Mouse (Mus musculus) hindbrain, embryonic 12.5 days (tissue): Measurements from ENCODE around the gene Rpl15. TPM values are rescaled to one million over a fixed set of nuclear protein-coding genes. Genes with fewer than 3 reads are reported as not detected.
A peak's percentile ranks its signal among the peaks of the same experiment; 100 is the strongest.
"Not testable (repeated sequence)": the region's sequence is repeated elsewhere in the genome, so short reads cannot be mapped to it uniquely, and the experiment has no call there.

ENCODE experiments used
- ATAC-seq: fragments of 200-750 bp; cut with Nextera tagmentation; 2 replicates; pipeline ENCODE4 v1.8.0; 2017; ENCODE audit warnings: moderate TSS enrichment; ENCODE audit not compliant: low FRiP score
- H3K27ac ChIP-seq: fragments of 300-500 bp; sonication (generic); 2 replicates; pipeline ENCODE4 v1.5.1; 2016; ENCODE audit warnings: mild to moderate bottlenecking
- H3K27me3 ChIP-seq: fragments of 300-500 bp; sonication (generic); 2 replicates; pipeline ENCODE4 v1.6.1; 2016; ENCODE audit warnings: mild to moderate bottlenecking
- H3K36me3 ChIP-seq: fragments of 300-500 bp; sonication (generic); 2 replicates; pipeline ENCODE4 v1.6.1; 2016; ENCODE audit warnings: mild to moderate bottlenecking
- H3K4me1 ChIP-seq: fragments of 300-500 bp; sonication (generic); 2 replicates; pipeline ENCODE4 v1.6.1; 2016
- H3K4me2 ChIP-seq: fragments of 300-500 bp; sonication (generic); replicated peaks from 2 replicates; pipeline ENCODE4 v1.6.1; 2016; ENCODE audit warnings: mild to moderate bottlenecking
- H3K4me3 ChIP-seq: fragments of 300-500 bp; sonication (generic); 2 replicates; pipeline ENCODE4 v1.5.1; 2016; ENCODE audit warnings: mild to moderate bottlenecking
- H3K9ac ChIP-seq: fragments of 300-500 bp; sonication (generic); 2 replicates; pipeline ENCODE4 v1.6.1; 2016; ENCODE audit warnings: mild to moderate bottlenecking, moderate library complexity
- H3K9me3 ChIP-seq: fragments of 300-500 bp; sonication (generic); replicated peaks from 2 replicates; pipeline ENCODE4 v1.6.1; 2016; ENCODE audit warnings: mild to moderate bottlenecking
- WGBS: fragments of 180-500 bp; shearing (Covaris S2); methylation state at CpG from one replicate; pipeline ENCODE4 v1.1.7; 2016; 5-methylcytosine and 5-hydroxymethylcytosine counted together
- polyA plus RNA-seq: library from polyadenylated mRNA; unstranded; fragments of >200 nt; fragmentation: Nextera tagmentation; extraction: Ambion mirVana; gene quantifications from 2 replicates; pipeline ENCODE4 v1.2.1, GENCODE M21; 2016

The Rpl15 gene
- polyA plus RNA-seq, 1 experiment from 2014 or later, result 326 TPM

DNA sequence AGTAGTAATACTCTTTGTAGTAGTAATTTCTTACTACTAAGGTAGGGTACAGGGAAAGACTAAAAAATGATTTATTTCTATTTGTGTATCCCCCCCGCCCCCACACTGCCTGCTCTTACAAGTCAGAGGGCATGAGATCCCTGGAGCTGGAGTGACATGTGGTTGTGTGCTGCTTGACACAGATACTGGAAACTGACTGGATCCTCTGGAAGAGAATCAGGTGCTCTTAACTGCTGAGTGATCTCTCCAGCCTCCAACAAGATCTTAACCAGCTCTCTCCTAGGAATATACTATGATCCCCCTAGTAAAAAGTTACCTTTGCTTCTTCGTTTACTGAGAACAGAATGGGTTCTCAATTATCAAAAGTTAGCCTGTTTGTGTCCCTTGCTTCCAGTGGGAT is 15.2 kb upstream of the Rpl15 start:
- no peak overlapping the region for H3K27ac ChIP-seq
- no peak overlapping the region for H3K9ac ChIP-seq
- 90% methylated on average over 2 of the region's 2 CpGs for WGBS
- H3K27me3 ChIP-seq, result no peaks in the 10 kb centered on the region
- H3K36me3 ChIP-seq, result peaks cover 8% of the 10 kb centered on the region
- H3K9me3 ChIP-seq, result no peaks in the 10 kb centered on the region
- H3K4me1 ChIP-seq, result no peaks in the 10 kb centered on the region
- no peak for ATAC-seq
- no peak overlapping the region for H3K4me3 ChIP-seq
- H3K4me2 ChIP-seq, result no peak overlapping the region

DNA sequence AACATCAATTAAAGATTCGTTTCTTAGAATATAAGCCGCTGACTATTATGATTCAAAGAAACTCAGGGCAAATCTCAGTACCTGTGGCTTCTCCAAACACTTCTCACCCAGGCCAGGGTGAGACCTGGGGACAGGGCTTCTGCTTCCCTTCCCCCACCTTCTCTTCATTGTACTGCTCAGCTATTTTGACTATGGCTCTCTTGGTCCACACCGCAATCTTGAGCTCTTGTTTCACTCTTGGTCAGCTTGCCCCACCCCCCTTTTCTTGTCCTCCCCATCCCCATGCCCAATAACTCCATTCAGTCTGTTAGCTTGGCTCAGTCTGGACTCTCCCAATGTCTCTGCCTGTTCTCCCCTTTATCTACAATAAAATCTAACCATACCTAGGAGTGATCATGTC is 14.3 kb upstream of the Rpl15 start:
- peaks cover 8% of the 10 kb centered on the region for H3K36me3 ChIP-seq
- no peaks in the 10 kb centered on the region for H3K27me3 ChIP-seq
- H3K9me3 ChIP-seq, result no peaks in the 10 kb centered on the region
- WGBS, result 88% methylated on average over 3 of the region's 3 CpGs
- no peak overlapping the region for H3K4me2 ChIP-seq
- no peak for ATAC-seq
- H3K27ac ChIP-seq, result no peak overlapping the region
- H3K9ac ChIP-seq, result no peak overlapping the region
- no peaks in the 10 kb centered on the region for H3K4me1 ChIP-seq
- no peak overlapping the region for H3K4me3 ChIP-seq

DNA sequence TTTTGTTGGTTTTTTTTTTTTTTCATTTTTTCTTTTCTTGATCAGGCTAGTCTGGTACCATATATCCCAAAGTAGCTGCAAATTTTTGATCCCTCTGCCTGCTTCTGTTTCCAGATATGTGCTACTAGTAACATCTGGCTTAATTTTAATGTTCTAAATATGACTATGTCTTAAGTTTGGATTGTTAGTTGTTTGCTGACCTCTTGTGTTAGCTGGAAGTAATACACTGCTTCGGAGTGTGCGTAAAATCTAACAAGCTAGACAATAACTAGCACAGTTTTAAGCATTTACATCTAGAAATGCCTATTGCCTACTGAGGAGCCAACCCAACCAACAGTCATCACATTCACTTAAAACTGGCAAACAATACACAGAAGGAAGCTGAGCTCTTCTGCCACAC is 13.4 kb upstream of the Rpl15 start:
- no peaks in the 10 kb centered on the region for H3K9me3 ChIP-seq
- H3K9ac ChIP-seq, result no peak overlapping the region
- WGBS, result 88% methylated on average over 2 of the region's 2 CpGs
- H3K4me1 ChIP-seq, result no peaks in the 10 kb centered on the region
- no peak overlapping the region for H3K4me2 ChIP-seq
- peaks cover 13% of the 10 kb centered on the region for H3K36me3 ChIP-seq
- H3K27ac ChIP-seq, result no peak overlapping the region
- no peak overlapping the region for H3K4me3 ChIP-seq
- H3K27me3 ChIP-seq, result no peaks in the 10 kb centered on the region
- ATAC-seq, result no peak

DNA sequence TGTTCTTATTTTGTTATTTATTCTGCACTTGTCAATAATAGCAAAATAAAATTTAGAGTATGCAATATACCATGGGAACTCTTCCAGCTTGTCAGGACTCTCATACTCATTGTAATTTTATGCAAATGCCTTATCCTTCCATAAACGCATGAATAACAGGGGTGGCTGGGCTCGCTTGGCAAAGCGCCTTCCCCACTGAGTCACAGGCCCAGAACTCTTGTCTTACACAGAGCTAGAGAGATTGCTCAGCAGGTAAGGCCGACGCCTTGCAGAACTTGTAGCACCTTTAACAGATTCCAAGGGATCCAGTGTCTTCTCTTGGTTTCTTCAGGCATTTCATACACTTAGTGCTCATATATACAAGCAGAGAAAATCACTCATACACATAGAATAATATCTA is 9.2 kb upstream of the Rpl15 start:
- ATAC-seq, result no peak
- Histone ChIP-seq H3K36me3 (peaks cover 46% of the 10 kb centered on the region), H3K9ac (no peak overlapping the region), H3K27ac (no peak overlapping the region), H3K4me2 (no peak overlapping the region), H3K4me1 (no peaks in the 10 kb centered on the region), H3K9me3 (no peaks in the 10 kb centered on the region), H3K4me3 (no peak overlapping the region), H3K27me3 (no peaks in the 10 kb centered on the region)
- WGBS, result 89% methylated on average over 5 of the region's 5 CpGs

DNA sequence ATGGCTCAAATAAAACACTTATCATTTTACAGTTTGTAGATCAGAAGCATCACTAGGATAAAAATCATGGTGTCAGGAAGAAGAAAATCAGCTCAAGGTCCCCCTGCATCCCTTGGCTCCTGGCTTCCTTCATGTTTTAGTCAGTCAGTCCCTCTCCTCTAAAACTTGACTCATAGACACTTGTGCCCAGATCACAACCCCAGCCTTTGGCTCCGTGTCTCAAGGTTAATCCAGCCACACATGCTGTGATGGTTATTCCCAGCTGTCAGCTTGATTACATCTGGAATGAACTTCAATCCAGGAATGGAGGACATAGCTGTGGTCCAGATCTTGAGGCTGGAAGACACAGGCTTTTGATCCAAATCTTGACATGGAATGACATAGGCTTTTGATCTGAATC is 3.3 kb upstream of the Rpl15 start:
- Histone ChIP-seq H3K27ac (no peak overlapping the region), H3K9me3 (no peaks in the 10 kb centered on the region), H3K4me3 (no peak overlapping the region), H3K4me2 (no peak overlapping the region), H3K9ac (no peak overlapping the region), H3K36me3 (peaks cover 33% of the 10 kb centered on the region), H3K27me3 (no peaks in the 10 kb centered on the region), H3K4me1 (peaks cover 7% of the 10 kb centered on the region)
- no peak for ATAC-seq
- WGBS, result 82% methylated on average over 1 of the region's 1 CpGs

DNA sequence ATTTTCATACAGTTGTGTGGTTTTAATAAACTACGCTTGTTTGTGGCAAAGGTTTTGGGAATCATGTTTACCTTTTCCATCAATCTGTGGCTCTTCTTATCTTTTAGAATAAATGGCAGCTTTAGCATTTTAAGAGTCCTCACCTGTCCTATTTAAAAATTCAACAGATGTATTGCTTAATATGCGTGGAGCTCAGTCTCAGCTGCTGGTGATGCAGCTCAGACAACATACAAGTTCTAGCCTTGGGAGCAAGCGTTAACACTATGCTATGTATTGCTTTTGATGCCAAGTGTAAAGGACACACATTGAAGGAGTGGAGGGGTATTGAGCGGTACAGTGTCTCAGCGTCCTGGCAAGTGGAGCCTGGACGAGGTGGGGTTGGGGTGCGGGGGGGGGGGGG is 475 bp upstream of the Rpl15 start:
- Histone ChIP-seq H3K36me3 (peaks cover 24% of the 10 kb centered on the region), H3K4me3 (peak overlapping the region; percentile 89), H3K9me3 (no peaks in the 10 kb centered on the region), H3K27me3 (no peaks in the 10 kb centered on the region), H3K27ac (no peak overlapping the region), H3K4me1 (peaks cover 15% of the 10 kb centered on the region), H3K9ac (peak overlapping the region; percentile 70), H3K4me2 (peak overlapping the region; percentile 55)
- ATAC-seq, result peak; percentile 7; the same call in 1 of the 2 replicates
- 10% methylated on average over 6 of the region's 7 CpGs for WGBS

DNA sequence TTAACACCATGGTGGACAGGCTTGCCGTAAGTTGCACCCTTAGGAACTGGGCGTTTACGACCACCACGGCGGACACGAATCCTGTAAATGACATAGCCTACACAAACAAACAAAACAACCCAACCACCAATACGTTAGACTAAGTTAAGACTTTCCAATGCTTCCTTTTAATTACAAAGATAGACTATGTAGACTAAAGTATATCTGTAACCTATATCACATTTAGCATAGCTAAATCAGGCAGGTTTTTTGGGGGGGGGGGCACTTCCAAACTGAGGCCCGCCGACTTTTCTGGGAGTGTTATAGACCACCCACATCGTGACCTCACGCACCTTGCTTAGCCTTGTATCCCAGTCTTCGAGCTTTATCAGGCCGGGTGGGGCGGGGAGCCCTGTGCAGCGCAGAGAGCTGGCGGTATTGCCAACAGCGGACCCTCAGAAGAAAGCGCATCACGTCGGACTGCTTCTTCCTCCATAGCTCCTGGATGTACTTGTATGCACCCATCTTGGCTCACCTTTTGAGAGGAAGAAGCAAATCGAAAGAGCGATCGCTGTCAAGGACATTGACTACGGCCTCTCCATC is 1.2 kb downstream of the Rpl15 start:
- Histone ChIP-seq H3K9ac (peak overlapping the region; percentile 95), H3K4me3 (peak overlapping the region; percentile 89), H3K4me1 (peaks cover 15% of the 10 kb centered on the region), H3K27ac (peak overlapping the region; percentile 83), H3K4me2 (peak overlapping the region; percentile 69), H3K36me3 (peaks cover 21% of the 10 kb centered on the region)
- WGBS, result under 1% methylated on average over 24 of the region's 24 CpGs
- not testable (repeated sequence) for H3K9me3 ChIP-seq, H3K27me3 ChIP-seq
- ATAC-seq, result peak; percentile 1

DNA sequence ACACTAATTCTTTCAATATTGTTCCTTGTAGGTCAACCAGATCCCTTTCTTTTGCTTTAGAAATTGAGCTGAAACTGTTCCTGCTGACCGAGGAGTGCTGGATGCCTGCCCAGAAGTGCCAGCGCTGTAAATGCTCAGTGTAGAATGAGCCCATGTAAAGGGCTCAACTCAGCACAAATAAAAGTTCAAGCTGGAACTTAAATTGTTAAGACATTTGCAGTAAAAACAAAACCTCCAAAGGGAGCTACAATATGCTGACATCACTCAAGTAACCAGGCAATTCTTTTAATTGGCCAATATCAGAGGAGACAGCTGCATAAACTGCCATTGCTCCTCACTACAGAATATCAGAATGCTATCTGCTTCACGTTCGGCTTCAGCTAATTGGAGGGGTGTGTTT is 7.8 kb downstream of the Rpl15 start:
- H3K9ac ChIP-seq, result no peak overlapping the region
- no peaks in the 10 kb centered on the region for H3K27me3 ChIP-seq
- peaks cover 31% of the 10 kb centered on the region for H3K36me3 ChIP-seq
- no peak for ATAC-seq
- 0 out of 2 replicates have a peak, but pooled peaks cover 4% of the 10 kb centered on the region for H3K9me3 ChIP-seq
- H3K4me2 ChIP-seq, result no peak overlapping the region
- H3K27ac ChIP-seq, result no peak overlapping the region
- no peak overlapping the region for H3K4me3 ChIP-seq
- H3K4me1 ChIP-seq, result peaks cover 4% of the 10 kb centered on the region; the same call in 1 of the 2 replicates
- 67% methylated on average over 4 of the region's 4 CpGs for WGBS

DNA sequence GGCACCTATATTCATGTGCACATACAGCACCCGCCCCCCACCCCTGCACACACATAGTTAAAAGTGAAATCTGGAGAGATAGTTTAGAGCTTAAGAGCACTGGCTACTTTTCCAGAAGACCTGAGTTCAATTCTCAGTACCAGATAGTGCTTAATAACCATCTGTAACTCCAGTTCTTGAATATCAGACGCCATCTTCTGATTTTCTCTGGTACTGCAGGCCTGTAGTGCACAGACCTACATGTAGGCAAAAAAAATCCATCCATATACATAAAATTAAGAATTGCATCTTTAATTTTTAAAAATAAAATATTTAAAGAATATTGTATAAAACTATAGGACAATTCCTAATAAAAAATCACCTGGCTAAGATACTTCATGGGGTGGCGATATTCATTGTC is 10.0 kb downstream of the Rpl15 start:
- WGBS, result 81% methylated on average over 3 of the region's 3 CpGs
- ATAC-seq, result no peak

DNA sequence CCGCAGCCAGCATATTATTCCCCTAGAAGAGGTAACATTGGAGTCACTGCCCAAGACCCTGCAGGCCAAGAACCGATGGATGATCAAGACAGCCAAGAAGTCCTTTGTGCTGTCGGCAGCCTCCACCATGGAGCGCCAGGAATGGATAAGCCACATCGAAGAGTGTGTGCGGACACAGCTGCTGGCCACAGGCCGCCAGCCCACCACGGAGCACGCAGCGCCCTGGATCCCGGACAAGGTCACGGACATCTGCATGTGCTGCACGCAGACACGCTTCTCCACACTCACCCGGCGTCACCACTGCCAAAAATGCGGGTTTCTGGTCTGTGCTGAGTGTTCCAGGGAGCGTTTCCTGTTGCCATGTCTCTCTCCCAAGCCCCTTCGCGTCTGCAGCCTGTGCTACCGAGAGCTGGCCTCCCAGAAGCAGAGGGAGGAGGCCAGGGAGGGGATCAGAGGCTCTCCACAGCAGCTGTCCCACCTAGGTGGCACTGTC is 28.5 kb downstream of the Rpl15 start:
- Histone ChIP-seq H3K27me3 (no peaks in the 10 kb centered on the region; the same call in 1 of the 2 replicates), H3K9me3 (no peaks in the 10 kb centered on the region), H3K9ac (no peak overlapping the region), H3K27ac (no peak overlapping the region), H3K36me3 (no peaks in the 10 kb centered on the region), H3K4me1 (no peaks in the 10 kb centered on the region), H3K4me2 (no peak overlapping the region), H3K4me3 (no peak overlapping the region)
- 87% methylated on average over 21 of the region's 21 CpGs for WGBS
- ATAC-seq, result no peak

More for the DNA sequence above, 10.0 kb downstream of the Rpl15 start:
- no peak overlapping the region for H3K4me3 ChIP-seq
- no peaks in the 10 kb centered on the region for H3K27me3 ChIP-seq
- H3K4me2 ChIP-seq, result no peak overlapping the region
- H3K27ac ChIP-seq, result no peak overlapping the region
- H3K9me3 ChIP-seq, result 0 out of 2 replicates have a peak, but pooled peaks cover 4% of the 10 kb centered on the region
- no peak overlapping the region for H3K9ac ChIP-seq
- H3K36me3 ChIP-seq, result peaks cover 14% of the 10 kb centered on the region; the same call in 1 of the 2 replicates
- no peaks in the 10 kb centered on the region for H3K4me1 ChIP-seq

DNA sequence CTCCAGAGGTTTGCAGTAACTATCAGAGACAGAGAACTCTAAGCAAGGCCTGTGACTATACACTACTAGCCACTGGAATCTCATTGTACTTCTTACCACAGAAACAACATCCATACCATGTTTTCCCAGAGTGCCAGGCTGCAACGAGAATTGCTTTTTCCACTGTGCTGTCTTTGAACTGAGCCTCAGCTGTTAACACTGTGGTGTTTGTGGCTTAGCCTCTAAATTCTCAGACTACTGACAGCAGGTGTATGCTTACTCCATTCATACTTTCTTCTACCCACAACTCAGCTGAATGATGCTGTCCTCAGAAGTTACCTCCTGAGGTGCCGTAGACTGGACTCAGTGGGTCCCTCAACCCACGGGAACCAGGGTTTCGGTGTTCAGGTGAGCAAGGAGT is 29.4 kb downstream of the Rpl15 start:
- Histone ChIP-seq H3K36me3 (no peaks in the 10 kb centered on the region), H3K4me2 (no peak overlapping the region), H3K9me3 (no peaks in the 10 kb centered on the region), H3K4me3 (no peak overlapping the region), H3K9ac (no peak overlapping the region), H3K27ac (no peak overlapping the region), H3K27me3 (no peaks in the 10 kb centered on the region; the same call in 1 of the 2 replicates), H3K4me1 (no peaks in the 10 kb centered on the region)
- WGBS, result 90% methylated on average over 4 of the region's 4 CpGs
- no peak for ATAC-seq

DNA sequence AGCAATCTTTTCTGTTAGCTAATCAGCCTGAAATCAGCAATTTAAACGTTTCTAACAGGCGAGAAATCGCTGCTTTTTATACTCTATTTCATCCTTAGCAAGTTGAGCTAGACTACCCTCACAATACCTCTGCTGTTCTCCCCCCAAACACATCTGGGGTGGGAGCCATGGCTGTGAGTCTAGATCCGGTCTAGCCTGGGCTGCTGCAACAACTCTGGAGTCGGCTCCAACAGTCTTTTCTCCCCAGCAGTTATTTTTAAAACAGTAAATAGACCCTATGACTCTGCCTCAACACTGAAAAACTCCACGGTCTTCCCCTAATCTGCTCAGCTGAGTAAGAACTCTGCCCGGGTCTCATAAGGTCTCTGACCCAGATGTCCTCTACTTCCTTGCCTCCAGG is 31.1 kb downstream of the Rpl15 start:
- ATAC-seq, result no peak
- Histone ChIP-seq H3K4me3 (no peak overlapping the region), H3K4me2 (no peak overlapping the region), H3K4me1 (no peaks in the 10 kb centered on the region), H3K36me3 (no peaks in the 10 kb centered on the region), H3K9ac (no peak overlapping the region), H3K9me3 (no peaks in the 10 kb centered on the region), H3K27me3 (no peaks in the 10 kb centered on the region; the same call in 1 of the 2 replicates), H3K27ac (no peak overlapping the region)
- WGBS, result 70% methylated on average over 7 of the region's 7 CpGs
